Mouse (Mus musculus): ENCODE measurements at regions not wholly inside any gene's neighbourhood (a gene's known extent, or its start where the extent isn't known, plus 50 kb on each side); places are given as distances from the start of the nearest gene placed in this dataset.

- no peak for TF ChIP-seq POLR2A (IDR thresholded peaks at IDR 0.05; ENCODE audit: extremely low read depth, insufficient read depth, low read length)
- no peak for TF ChIP-seq CTCF (IDR thresholded peaks at IDR 0.05; ENCODE audit: low read depth, low read length)
These were observed 174.0 kb downstream of the Icos start for GRCm38 (mm10) chr1:61151742-61152141.

Data from liver, adult 2 months (tissue).